Mouse (Mus musculus) hindbrain, embryonic 14.5 days (tissue): Measurements from ENCODE around the gene 4933428G20Rik. TPM values are rescaled to one million over a fixed set of nuclear protein-coding genes. Genes with fewer than 3 reads are reported as not detected.

Experiments used
- ATAC-seq: fragments of 200-750 bp; cut with Nextera tagmentation; 2 replicates; pipeline ENCODE4 v1.8.0; 2017; ENCODE audit warnings: moderate number of reproducible peaks, mild to moderate bottlenecking, moderate TSS enrichment, moderate library complexity; ENCODE audit not compliant: low FRiP score
- DNase-seq: peaks from one replicate; pipeline ENCODE4 v3.0.0-alpha.2; 2015; ENCODE audit warnings: low spot score
- H3K27ac ChIP-seq: fragments of 300-500 bp; sonication (generic); 2 replicates; pipeline ENCODE4 v1.5.1; 2014; ENCODE audit warnings: mild to moderate bottlenecking, moderate library complexity
- H3K27me3 ChIP-seq: fragments of 300-500 bp; sonication (generic); 2 replicates; pipeline ENCODE4 v1.6.1; 2014; ENCODE audit warnings: mild to moderate bottlenecking, low read length, mixed read lengths; ENCODE audit not compliant: control insufficient read depth, insufficient read depth
- H3K36me3 ChIP-seq: fragments of 300-500 bp; sonication (generic); replicated peaks from 2 replicates; pipeline ENCODE4 v1.6.1; 2014; ENCODE audit not compliant: control insufficient read depth, insufficient read depth
- H3K4me1 ChIP-seq: fragments of 300-500 bp; sonication (generic); replicated peaks from 2 replicates; pipeline ENCODE4 v1.6.1; 2014; ENCODE audit warnings: antibody characterized with exemption, low read length, mixed read lengths; ENCODE audit not compliant: control insufficient read depth, insufficient read depth
- H3K4me2 ChIP-seq: fragments of 300-500 bp; sonication (generic); replicated peaks from 2 replicates; pipeline ENCODE4 v1.6.1; 2014; ENCODE audit warnings: mild to moderate bottlenecking, moderate library complexity
- H3K4me3 ChIP-seq: fragments of 300-500 bp; sonication (generic); replicated peaks from 2 replicates; pipeline ENCODE4 v1.5.1; 2014; ENCODE audit warnings: mild to moderate bottlenecking, low read length
- H3K9ac ChIP-seq: fragments of 300-500 bp; sonication (generic); 2 replicates; pipeline ENCODE4 v1.6.1; 2014
- H3K9me3 ChIP-seq: fragments of 300-500 bp; sonication (generic); 2 replicates; pipeline ENCODE4 v1.6.1; 2016; ENCODE audit warnings: low read length; ENCODE audit not compliant: control insufficient read depth
- WGBS: fragments of 180-500 bp; shearing (Covaris S2); extraction: QIAGEN DNeasy Blood & Tissue Kit; methylation state at CpG from one replicate; pipeline ENCODE4 v1.1.7; 2014; 5-methylcytosine and 5-hydroxymethylcytosine counted together
- polyA plus RNA-seq: library from polyadenylated mRNA; unstranded; fragments of >200 nt; fragmentation: Nextera tagmentation; extraction: Ambion mirVana; gene quantifications from 2 replicates; pipeline ENCODE4 v1.2.1, GENCODE M21; 2014

The 4933428G20Rik gene
- polyA plus RNA-seq, 1 experiment from 2014 or later, result 0.41 TPM

GRCm38 (mm10) chr11:97478345-97478744, 21.8 kb downstream of the 4933428G20Rik start:
- Histone ChIP-seq H3K9ac (no peak overlapping the region), H3K4me1 (no peaks in the 10 kb centered on the region), H3K4me3 (no peak overlapping the region), H3K27ac (no peak overlapping the region), H3K9me3 (no peaks in the 10 kb centered on the region), H3K4me2 (no peak overlapping the region), H3K36me3 (peaks cover 78% of the 10 kb centered on the region), H3K27me3 (no peaks in the 10 kb centered on the region)
- ATAC-seq (no peak), DNase-seq (no peak)
- 87% methylated on average over 6 of the region's 6 CpGs for WGBS

- no peak overlapping the region for H3K4me3 ChIP-seq
- H3K4me1 ChIP-seq, result no peaks in the 10 kb centered on the region
- ATAC-seq (no peak), DNase-seq (no peak)
- H3K27me3 ChIP-seq, result no peaks in the 10 kb centered on the region
- H3K27ac ChIP-seq, result no peak overlapping the region
- H3K9me3 ChIP-seq, result no peaks in the 10 kb centered on the region
- H3K4me2 ChIP-seq, result no peak overlapping the region
- H3K36me3 ChIP-seq, result peaks cover 79% of the 10 kb centered on the region
- H3K9ac ChIP-seq, result no peak overlapping the region
- 65% methylated on average over 7 of the region's 7 CpGs for WGBS
Observed at GRCm38 (mm10) chr11:97477431-97477830, 22.7 kb downstream of the 4933428G20Rik start.

- Histone ChIP-seq H3K9ac (no peak overlapping the region), H3K4me2 (no peak overlapping the region), H3K36me3 (peaks cover 82% of the 10 kb centered on the region), H3K27ac (no peak overlapping the region), H3K9me3 (no peaks in the 10 kb centered on the region), H3K4me3 (no peak overlapping the region), H3K27me3 (no peaks in the 10 kb centered on the region), H3K4me1 (no peaks in the 10 kb centered on the region)
- 57% methylated on average over 8 of the region's 8 CpGs for WGBS
- peak; percentile 93 for DNase-seq
- peak; percentile 24; the same call in 1 of the 2 replicates for ATAC-seq
Observed at GRCm38 (mm10) chr11:97476334-97477095, 23.6 kb downstream of the 4933428G20Rik start.

- Histone ChIP-seq H3K36me3 (peaks cover 81% of the 10 kb centered on the region), H3K9ac (no peak overlapping the region), H3K4me3 (no peak overlapping the region), H3K27ac (no peak overlapping the region), H3K4me1 (no peaks in the 10 kb centered on the region), H3K4me2 (no peak overlapping the region), H3K27me3 (no peaks in the 10 kb centered on the region), H3K9me3 (no peaks in the 10 kb centered on the region)
- no peak for DNase-seq
- ATAC-seq, result no peak
- WGBS, result 88% methylated on average over 6 of the region's 6 CpGs
Observed at GRCm38 (mm10) chr11:97471276-97471675, 28.9 kb downstream of the 4933428G20Rik start.

- DNase-seq (no peak), ATAC-seq (no peak)
- H3K9me3 ChIP-seq, result no peaks in the 10 kb centered on the region
- H3K4me3 ChIP-seq, result no peak overlapping the region
- no peak overlapping the region for H3K9ac ChIP-seq
- WGBS, result 85% methylated on average over 7 of the region's 7 CpGs
- H3K4me2 ChIP-seq, result no peak overlapping the region
- no peaks in the 10 kb centered on the region for H3K4me1 ChIP-seq
- peaks cover 81% of the 10 kb centered on the region for H3K36me3 ChIP-seq
- H3K27me3 ChIP-seq, result no peaks in the 10 kb centered on the region
- no peak overlapping the region for H3K27ac ChIP-seq
Observed at GRCm38 (mm10) chr11:97469828-97470227, 30.3 kb downstream of the 4933428G20Rik start.

- ATAC-seq (peak; percentile 63; the same call in 1 of the 2 replicates), DNase-seq (peak; percentile 91)
- H3K4me1 ChIP-seq, result no peaks in the 10 kb centered on the region
- no peak overlapping the region for H3K4me3 ChIP-seq
- H3K9ac ChIP-seq, result no peak overlapping the region
- 51% methylated on average over 14 of the region's 14 CpGs for WGBS
- H3K27ac ChIP-seq, result no peak overlapping the region
- no peaks in the 10 kb centered on the region for H3K27me3 ChIP-seq
- no peak overlapping the region for H3K4me2 ChIP-seq
- no peaks in the 10 kb centered on the region for H3K9me3 ChIP-seq
- peaks cover 86% of the 10 kb centered on the region for H3K36me3 ChIP-seq
Observed at GRCm38 (mm10) chr11:97468639-97469287, 31.4 kb downstream of the 4933428G20Rik start.

- WGBS, result 77% methylated on average over 10 of the region's 10 CpGs
- Histone ChIP-seq H3K36me3 (peaks cover 86% of the 10 kb centered on the region), H3K27ac (no peak overlapping the region), H3K9me3 (no peaks in the 10 kb centered on the region), H3K4me1 (no peaks in the 10 kb centered on the region), H3K27me3 (peaks cover 6% of the 10 kb centered on the region; the same call in 1 of the 2 replicates), H3K9ac (no peak overlapping the region), H3K4me3 (no peak overlapping the region), H3K4me2 (no peak overlapping the region)
- DNase-seq (no peak), ATAC-seq (no peak)
Observed at GRCm38 (mm10) chr11:97466444-97467160, 33.5 kb downstream of the 4933428G20Rik start.

GRCm38 (mm10) chr11:97465957-97466356, 34.2 kb downstream of the 4933428G20Rik start:
- 79% methylated on average over 12 of the region's 12 CpGs for WGBS

GRCm38 (mm10) chr11:97463991-97464390, 36.1 kb downstream of the 4933428G20Rik start:
- ATAC-seq (no peak), DNase-seq (no peak)
- no peaks in the 10 kb centered on the region for H3K4me1 ChIP-seq
- no peak overlapping the region for H3K9ac ChIP-seq
- no peak overlapping the region for H3K27ac ChIP-seq
- no peak overlapping the region for H3K4me2 ChIP-seq
- H3K9me3 ChIP-seq, result no peaks in the 10 kb centered on the region
- no peak overlapping the region for H3K4me3 ChIP-seq
- H3K27me3 ChIP-seq, result peaks cover 6% of the 10 kb centered on the region; the same call in 1 of the 2 replicates
- H3K36me3 ChIP-seq, result peaks cover 87% of the 10 kb centered on the region
- WGBS, result 94% methylated on average over 4 of the region's 4 CpGs

More at GRCm38 (mm10) chr11:97465957-97466356, 34.2 kb downstream of the 4933428G20Rik start:
- DNase-seq (no peak), ATAC-seq (no peak)
- H3K36me3 ChIP-seq, result peaks cover 86% of the 10 kb centered on the region
- no peak overlapping the region for H3K27ac ChIP-seq
- H3K9me3 ChIP-seq, result no peaks in the 10 kb centered on the region
- H3K4me2 ChIP-seq, result no peak overlapping the region
- H3K9ac ChIP-seq, result no peak overlapping the region
- H3K4me3 ChIP-seq, result no peak overlapping the region
- peaks cover 6% of the 10 kb centered on the region; the same call in 1 of the 2 replicates for H3K27me3 ChIP-seq
- no peaks in the 10 kb centered on the region for H3K4me1 ChIP-seq
